Mouse (Mus musculus) neutrophil, adult 83 days (primary cell): ENCODE measurements around the gene Mvb12b. TPM values are rescaled to one million over a fixed set of nuclear protein-coding genes. Genes with fewer than 3 reads are reported as not detected.

Experiments used
- total RNA-seq, 2 experiments: library from RNA; stranded (reverse); gene quantifications; one replicate each; pipeline ENCODE4 v1.2.4; 2023

Mvb12b gene
- 10 to 100 TPM; 57.3 to 59.0 TPM for total RNA-seq

DNA sequence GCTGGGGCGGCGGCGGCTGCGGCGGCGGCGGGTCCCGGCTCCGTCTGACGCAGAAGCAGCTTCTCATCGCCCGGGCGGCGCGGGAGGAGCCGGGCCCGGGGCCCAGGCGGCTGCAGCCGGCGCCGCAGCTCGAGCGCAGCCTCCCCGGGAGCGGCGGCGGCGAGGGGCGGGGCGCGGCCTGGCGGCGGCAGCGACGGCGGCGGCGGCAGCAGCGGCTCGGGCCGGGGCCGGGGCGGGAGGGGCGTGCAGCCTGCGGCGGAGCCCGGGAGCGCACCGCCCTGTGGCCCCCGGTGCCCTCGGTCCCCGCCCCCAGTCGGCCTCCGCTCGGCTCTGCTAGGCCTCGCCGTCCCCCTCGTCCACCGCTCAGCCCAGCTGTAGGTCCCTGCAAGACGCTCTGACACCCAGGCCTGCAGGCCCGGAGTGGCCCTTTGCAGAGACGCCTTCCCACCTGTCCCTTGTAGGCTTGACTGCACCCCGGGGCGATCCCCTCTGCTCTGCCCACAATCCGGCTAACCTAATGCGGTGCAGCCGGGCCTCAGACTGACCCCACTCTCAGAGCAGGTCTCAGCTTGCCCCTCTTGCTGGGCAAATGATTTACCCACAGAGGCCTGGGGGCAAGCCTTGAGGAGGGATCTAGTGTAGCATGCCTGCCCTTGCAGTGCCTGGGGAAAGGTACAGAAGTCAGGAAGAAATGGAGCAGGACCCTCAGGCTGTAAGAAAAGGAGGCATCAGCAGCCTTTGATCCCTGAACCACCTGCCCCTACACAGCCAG lies at the start of gene Mvb12b:
TSS of gene Mvb12b (minus strand) at position 619 of the 772 bp plus-strand sequence.

Other genes with a start within 250 kb of the Mvb12b start
- gene Lmx1b, start 247.4 kb downstream of the Mvb12b start, total RNA-seq, result not detected